Mouse (Mus musculus) olfactory bulb, adult 2 months (tissue): ENCODE measurements at regions not wholly inside any gene's neighbourhood (a gene's known extent, or its start where the extent isn't known, plus 50 kb on each side); places are given as distances from the start of the nearest gene placed in this dataset.

Experiments used
- CTCF ChIP-seq: fragments of 200-500 bp; IDR thresholded peaks from 2 replicates; pipeline ENCODE4 v1.5.1; 2012; ENCODE audit warnings: low read depth, mild to moderate bottlenecking, low read length, moderate library complexity; ENCODE audit not compliant: insufficient read depth
- POLR2A ChIP-seq: fragments of 200-500 bp; IDR thresholded peaks from 2 replicates; pipeline ENCODE4 v1.6.1; 2012; ENCODE audit warnings: mild to moderate bottlenecking, low read depth, low read length, moderate library complexity; ENCODE audit not compliant: insufficient read depth

DNA sequence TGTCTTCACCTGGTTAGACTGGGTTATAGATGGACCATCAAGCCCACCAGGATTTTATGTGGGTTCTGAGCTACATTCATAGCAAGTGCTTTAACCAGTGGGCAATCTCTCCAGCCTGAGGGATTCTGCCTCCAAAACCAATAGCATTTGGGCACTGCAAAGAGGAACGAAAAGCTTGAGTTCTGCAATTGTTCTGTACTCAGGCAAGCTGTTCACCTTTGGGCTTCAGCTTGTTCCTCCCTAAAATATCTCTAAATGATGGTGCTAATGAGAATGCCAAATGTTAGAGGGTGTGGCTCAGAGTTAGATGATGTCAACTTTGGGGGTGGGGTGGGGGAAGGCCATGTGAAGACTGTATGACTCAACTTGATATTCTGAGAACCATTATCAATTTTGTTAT is 54.8 kb upstream of the Foxk1 start:
- TF ChIP-seq POLR2A: no peak
- no peak for TF ChIP-seq CTCF
